Mouse (Mus musculus) embryonic stem cell, embryonic (primary cell): Measurements from ENCODE around the gene Fndc4.

Source experiments
- CTCF ChIA-PET, 4 experiments: fragments of 300-600 bp in 2 of 4; fragments of 350-600 bp in 2 of 4; sonication (Branson Sonifier 250); formaldehyde crosslinking; loops; one replicate each; lab custom pipeline; 2022; ENCODE audit warnings: inconsistent platforms in 2 of 4; lab: Charles Lee
- POLR2A ChIA-PET, 4 experiments: fragments of 300-600 bp in 2 of 4; fragments of 350-600 bp in 2 of 4; sonication (Branson Sonifier 250); formaldehyde crosslinking; loops; one replicate each; lab custom pipeline; 2022; ENCODE audit warnings: antibody characterized with exemption in 4 of 4, inconsistent platforms in 1 of 4; lab: Charles Lee

Gene Fndc4

GRCm38 (mm10) chr5:31295606-31296141, at the start of gene Fndc4:
Gene Fndc4, minus strand, starts transcription at chr5:31296080.
- CTCF ChIA-PET: interaction anchor here in 2 of 4 experiments (0.5 to 1.3 kb wide), 2 partner anchors 32 to 75 kb away, joined by 3 read pairs; no protein-coding TSS in a partner anchor
- POLR2A ChIA-PET: interaction anchor here in 2 of 4 experiments (0.7 to 1.0 kb wide), 2 partner anchors 101 to 115 kb away, joined by 3 read pairs; no protein-coding TSS in a partner anchor

- ChIA-PET POLR2A (interaction anchor here in 3 of 4 experiments (0.6 to 1.5 kb wide), 6 partner anchors 12 to 147 kb away, joined by 3 to 5 read pairs (median 3); partner anchors contain the start of gene Ift172 (in 1 of the 3)), CTCF (interaction anchor here (0.6 to 1.6 kb wide), 36 partner anchors 9 to 852 kb away, joined by 3 to 9 read pairs (median 4); partner anchors contain the start of genes Eif2b4 (in 2 of the 4), Snx17 (in 2 of the 4), Atraid (in 1 of the 4) and Gm9970 (in 1 of the 4))
Observed at GRCm38 (mm10) chr5:31328255-31328654, 32.4 kb upstream of the Fndc4 start.

DNA sequence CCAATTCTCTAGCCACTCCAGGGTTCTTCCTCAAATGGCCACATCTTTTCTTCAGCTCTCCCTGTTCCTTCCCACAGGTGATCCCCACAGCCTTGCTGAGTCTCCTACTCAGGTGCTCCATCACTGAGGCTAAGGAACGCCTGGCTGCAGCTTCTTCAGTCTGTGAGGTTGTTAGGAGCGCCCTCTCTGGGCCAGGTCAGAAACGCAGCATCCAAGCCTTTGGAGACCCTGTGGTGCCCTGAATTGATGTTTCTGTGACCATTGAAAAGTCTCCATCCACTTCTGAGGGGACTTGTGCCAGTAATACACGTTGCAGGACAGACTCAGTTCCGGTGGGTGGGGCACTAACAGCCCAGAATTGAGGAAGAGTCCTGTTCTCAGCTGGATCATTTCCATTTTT, 31.0 kb upstream of the Fndc4 start:
- POLR2A ChIA-PET: interaction anchor here in 2 of 4 experiments (1.5 kb wide), 2 partner anchors 36 to 134 kb away, joined by 3 to 4 read pairs; partner anchors contain the start of genes Eif2b4 (in 1 of the 2), Ift172 (in 1 of the 2) and Snx17 (in 1 of the 2)
- CTCF ChIA-PET: interaction anchor here in 3 of 4 experiments (0.6 to 1.2 kb wide), 7 partner anchors 13 to 405 kb away, joined by 3 to 8 read pairs (median 3); partner anchors contain the start of gene Ucn (in 1 of the 3)

DNA sequence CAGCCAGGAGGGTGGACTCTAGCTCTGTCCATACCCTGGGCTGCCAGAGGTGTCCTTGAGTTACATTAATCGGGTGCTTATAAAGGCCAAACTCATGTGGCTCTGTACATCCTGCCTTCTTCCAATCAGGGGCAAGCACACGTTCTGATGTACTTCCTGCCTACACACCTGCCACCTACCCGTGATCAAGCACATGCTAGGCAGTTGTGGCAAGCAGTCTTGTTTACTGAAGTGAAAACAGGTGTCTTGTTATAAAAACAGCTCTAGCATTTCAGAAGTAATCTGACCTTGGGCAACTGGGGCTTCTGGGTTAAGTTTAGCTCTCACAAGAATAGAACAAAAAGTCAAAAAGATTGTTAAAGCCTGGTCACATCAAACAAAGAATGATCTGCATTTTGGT, 28.2 kb upstream of the Fndc4 start:
- ChIA-PET CTCF (interaction anchor here in 2 of 4 experiments (0.6 to 0.9 kb wide), 2 partner anchors 128 to 136 kb away, joined by 3 to 4 read pairs; partner anchors contain the start of gene Zfp512 (in 1 of the 2)), POLR2A (interaction anchor here in 2 of 4 experiments (0.7 to 0.9 kb wide), 2 partner anchors 103 to 190 kb away, joined by 3 read pairs; no protein-coding TSS in a partner anchor)

- CTCF ChIA-PET: no interaction called here
- POLR2A ChIA-PET: no interaction called here
Observed at GRCm38 (mm10) chr5:31322776-31323175, 26.9 kb upstream of the Fndc4 start.

DNA sequence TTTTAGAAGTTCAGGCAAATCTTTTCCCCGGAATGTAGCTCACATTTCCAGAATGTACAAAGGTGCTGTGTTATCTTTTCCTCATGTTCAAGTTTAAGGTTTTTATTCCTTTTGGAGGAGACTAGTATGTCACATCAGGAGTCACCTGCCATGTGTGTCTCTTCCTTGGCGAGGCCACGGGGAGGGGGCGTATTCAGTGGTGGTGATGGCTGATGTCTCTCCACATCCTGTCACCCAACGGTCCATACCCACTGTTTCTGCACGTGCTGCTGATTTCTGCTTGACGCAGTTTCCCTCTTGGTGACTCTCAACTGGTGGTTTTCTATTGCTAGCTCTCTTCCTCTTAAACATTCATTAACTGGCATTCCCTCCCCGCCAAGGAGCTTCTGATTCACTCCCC, 16.9 kb upstream of the Fndc4 start:
- CTCF ChIA-PET: no interaction called here
- POLR2A ChIA-PET: no interaction called here

- POLR2A ChIA-PET: interaction anchor here in 1 of 4 experiments (0.6 kb wide), 1 partner anchor 62 kb away, joined by 3 read pairs; the partner anchor contains the start of genes Gm9970 and Nrbp1
Observed at GRCm38 (mm10) chr5:31303093-31303492, 7.2 kb upstream of the Fndc4 start.

GRCm38 (mm10) chr5:31301866-31302265, 6.0 kb upstream of the Fndc4 start:
- POLR2A ChIA-PET: interaction anchor here in 2 of 4 experiments (0.6 to 1.0 kb wide), 4 partner anchors 10 to 853 kb away, joined by 3 to 4 read pairs (median 3); partner anchors contain the start of gene Zfp512 (in 1 of the 2)
- CTCF ChIA-PET: interaction anchor here (0.6 to 2.8 kb wide), 16 partner anchors 11 to 684 kb away, joined by 3 to 12 read pairs (median 4); partner anchors contain the start of genes Ift172 (in 2 of the 4) and Gtf3c2 (in 1 of the 4)

More at GRCm38 (mm10) chr5:31303093-31303492, 7.2 kb upstream of the Fndc4 start:
- CTCF ChIA-PET: interaction anchor here in 2 of 4 experiments (0.7 to 2.8 kb wide), 2 partner anchors 25 to 26 kb away, joined by 3 to 9 read pairs; no protein-coding TSS in a partner anchor

DNA sequence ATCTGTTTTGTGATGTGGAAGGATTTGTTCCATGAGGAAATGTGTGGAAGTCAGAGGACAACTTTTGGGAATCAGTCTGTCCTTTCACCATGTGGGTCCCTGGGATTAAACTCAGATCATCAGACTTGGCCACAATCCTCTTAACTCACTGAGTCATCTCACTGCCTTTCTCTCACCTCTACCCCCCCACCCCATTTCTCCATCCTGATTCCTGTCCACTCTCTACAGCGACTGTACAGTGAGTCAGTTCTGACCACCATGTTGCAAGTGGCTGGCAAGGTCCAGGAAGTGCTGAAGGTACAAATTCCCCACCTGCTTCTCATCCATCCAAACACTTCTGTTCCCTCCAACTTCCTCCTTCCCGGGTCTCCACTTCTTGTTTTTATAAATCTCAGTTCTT, 2.6 kb upstream of the Fndc4 start:
- POLR2A ChIA-PET: no interaction called here

DNA sequence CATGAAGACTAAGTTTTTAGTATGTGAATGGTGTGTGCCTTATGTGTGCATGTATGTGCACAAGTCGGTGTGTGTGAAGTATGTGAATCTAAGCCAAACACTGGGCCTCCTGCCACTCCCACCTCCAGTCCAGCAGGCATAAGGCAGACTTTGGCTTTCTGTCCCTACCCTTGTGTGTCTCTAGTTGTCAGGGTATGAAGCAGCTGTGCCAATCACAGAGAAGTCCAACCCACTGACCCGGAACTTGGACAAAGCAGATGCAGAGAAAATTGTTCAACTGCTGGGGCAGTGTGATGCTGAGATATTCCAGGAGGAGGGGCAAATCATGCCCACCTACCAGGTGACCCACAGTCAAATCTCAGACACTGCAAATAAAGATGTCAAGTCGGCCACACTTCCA, 2.1 kb upstream of the Fndc4 start:
- ChIA-PET CTCF (no interaction called here), POLR2A (no interaction called here)

More for the DNA sequence above, 2.6 kb upstream of the Fndc4 start:
- CTCF ChIA-PET: no interaction called here

GRCm38 (mm10) chr5:31297047-31297757, 1.3 kb upstream of the Fndc4 start, which contains the start of gene Gckr:
Gene Gckr, plus strand, starts transcription at chr5:31297443.
- ChIA-PET CTCF (no interaction called here), POLR2A (no interaction called here)

GRCm38 (mm10) chr5:31294964-31295605, 795 bp downstream of the Fndc4 start:
- ChIA-PET POLR2A (interaction anchor here in 2 of 4 experiments (0.5 to 1.0 kb wide), 2 partner anchors 76 to 100 kb away, joined by 3 to 12 read pairs; no protein-coding TSS in a partner anchor), CTCF (interaction anchor here in 3 of 4 experiments (0.5 to 1.3 kb wide), 3 partner anchors 33 to 213 kb away, joined by 3 read pairs; no protein-coding TSS in a partner anchor)

GRCm38 (mm10) chr5:31291361-31291688, 4.6 kb downstream of the Fndc4 start:
- CTCF ChIA-PET: interaction anchor here in 2 of 4 experiments (1.2 kb wide), 2 partner anchors 10 to 11 kb away, joined by 4 read pairs; no protein-coding TSS in a partner anchor
- POLR2A ChIA-PET: interaction anchor here in 3 of 4 experiments (0.5 to 1.6 kb wide), 7 partner anchors 70 to 237 kb away, joined by 3 to 6 read pairs (median 4); partner anchors contain the start of genes Zfp513 (in 2 of the 3), Gm29609 (in 1 of the 3), Gtf3c2 (in 1 of the 3) and Ppm1g (in 1 of the 3)

DNA sequence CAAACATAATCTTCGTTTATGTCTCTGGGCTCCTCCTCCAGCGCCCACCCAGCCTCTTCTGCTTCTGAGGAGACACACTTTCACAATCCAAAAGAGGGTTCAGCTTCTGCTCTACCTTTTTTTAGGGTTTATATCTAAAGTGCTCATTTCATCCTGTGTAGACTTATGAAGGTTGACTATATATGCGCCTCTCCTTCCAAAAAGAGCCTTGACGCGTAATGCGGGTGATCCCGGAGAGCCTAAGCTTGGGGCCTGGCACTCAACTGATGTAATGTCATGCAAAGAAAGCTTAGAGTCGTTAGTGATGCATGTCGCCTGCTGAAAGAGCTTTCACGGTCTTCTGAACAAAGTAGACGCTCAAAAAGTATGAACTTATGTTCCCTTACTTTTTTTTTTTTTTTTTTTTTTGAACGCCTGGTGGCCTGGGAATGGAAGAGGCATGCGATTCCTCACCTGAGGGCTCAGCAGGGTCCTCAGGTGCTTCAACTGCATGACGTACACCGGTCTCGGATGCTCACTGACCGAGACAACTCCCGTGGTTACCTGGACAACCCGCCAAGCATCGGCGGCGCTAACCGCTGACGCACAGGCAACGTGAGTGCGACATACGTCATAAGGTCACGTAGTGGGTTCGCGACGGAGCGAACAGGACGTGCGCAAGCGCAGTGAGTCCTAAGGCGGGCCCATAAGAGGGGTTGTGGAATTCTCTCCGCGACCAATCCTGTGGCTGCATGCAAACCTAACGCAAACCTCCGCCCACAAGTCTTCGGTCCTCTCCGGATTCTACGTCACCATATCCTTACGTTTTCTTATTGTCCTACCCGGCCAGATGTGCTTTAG, 5.1 kb downstream of the Fndc4 start, which contains the start of gene Ift172:
Ift172 (minus strand) TSS at position 596 of the 840 bp plus-strand sequence.
- ChIA-PET CTCF (interaction anchor here in 3 of 4 experiments (0.6 to 1.2 kb wide), 6 partner anchors 11 to 825 kb away, joined by 3 to 6 read pairs (median 4); partner anchors contain the start of gene Cad (in 1 of the 3)), POLR2A (interaction anchor here (0.5 to 2.3 kb wide), 21 partner anchors 14 to 747 kb away, joined by 3 to 7 read pairs (median 4); partner anchors contain the start of genes Gm29609 (in 2 of the 4), Gtf3c2 (in 2 of the 4), Zfp513 (in 2 of the 4) and Gm9970 (in 1 of the 4))

- CTCF ChIA-PET: interaction anchor here in 1 of 4 experiments (0.6 kb wide), 1 partner anchor 1424 kb away, joined by 6 read pairs; no protein-coding TSS in a partner anchor
Observed at GRCm38 (mm10) chr5:31289626-31290230, 6.2 kb downstream of the Fndc4 start.

DNA sequence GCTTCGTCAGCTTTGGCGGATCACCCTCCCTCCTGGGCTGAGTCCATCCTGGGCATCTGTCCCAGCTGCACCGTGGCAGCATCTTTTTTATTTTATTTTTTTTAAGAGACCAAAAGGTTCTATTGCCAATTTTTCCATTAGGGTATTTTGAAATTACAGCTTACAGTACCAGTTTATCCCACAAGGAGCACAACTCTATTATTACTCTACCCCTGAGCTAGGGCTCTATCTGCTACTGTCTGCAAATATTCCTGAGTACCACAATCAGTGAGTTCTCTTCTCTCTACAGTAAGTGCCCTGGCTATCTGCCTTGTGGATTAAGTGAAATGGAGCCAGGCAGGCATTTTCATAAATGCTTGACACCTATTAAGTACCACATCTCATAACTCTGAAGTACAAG, 7.2 kb downstream of the Fndc4 start:
- POLR2A ChIA-PET: interaction anchor here in 2 of 4 experiments (1.1 to 2.3 kb wide), 4 partner anchors 36 to 97 kb away, joined by 3 to 7 read pairs (median 4); partner anchors contain the start of genes Gm9970 (in 1 of the 2) and Nrbp1 (in 1 of the 2)
- CTCF ChIA-PET: no interaction called here

More at GRCm38 (mm10) chr5:31289626-31290230, 6.2 kb downstream of the Fndc4 start:
- POLR2A ChIA-PET: interaction anchor here in 3 of 4 experiments (0.5 to 2.3 kb wide), 7 partner anchors 15 to 112 kb away, joined by 3 to 7 read pairs (median 4); partner anchors contain the start of genes Gm9970 (in 1 of the 3) and Nrbp1 (in 1 of the 3)
